Mouse (Mus musculus): Measurements from ENCODE around the gene Them7.

GRCm38 (mm10) chr2:105230333-105230732 is 6.2 kb downstream of the Them7 start:
- peak; percentile 7 for TF ChIP-seq CTCF (IDR thresholded peaks at IDR 0.05; ENCODE audit: control insufficient read depth, insufficient read depth, insufficient read length)
- no peak for TF ChIP-seq MYOD1 (IDR thresholded peaks at IDR 0.05; ENCODE audit: control insufficient read depth, insufficient read length, low read depth)
- no peak for TF ChIP-seq FOSL1 (IDR thresholded peaks at IDR 0.05; ENCODE audit: insufficient read depth, low read length, poor library complexity, severe bottlenecking)
- TF ChIP-seq USF1 (IDR thresholded peaks at IDR 0.05; ENCODE audit: low read depth), result no peak
- no peak for TF ChIP-seq MAX (IDR thresholded peaks at IDR 0.05)
- TF ChIP-seq CEBPB (IDR thresholded peaks at IDR 0.05; ENCODE audit: low read depth), result no peak
- TF ChIP-seq MYOG (IDR thresholded peaks at IDR 0.05; ENCODE audit: control insufficient read depth, extremely low read depth, insufficient read length), result no peak

Measured in C2C12 (cell line).